Mouse (Mus musculus) liver, adult 2 months (tissue): ENCODE measurements around the gene Cyp51.

Experiments
- CTCF ChIP-seq: fragments of 200-500 bp; IDR thresholded peaks from 2 replicates; pipeline ENCODE4 v1.5.1; 2011; ENCODE audit warnings: low read depth, low read length, control low read depth
- POLR2A ChIP-seq: fragments of 200-500 bp; IDR thresholded peaks from 2 replicates; pipeline ENCODE4 v1.6.1; 2011; ENCODE audit warnings: low read length, control low read depth; ENCODE audit not compliant: insufficient read depth; ENCODE audit errors: extremely low read depth

- TF ChIP-seq POLR2A: no peak
- no peak for TF ChIP-seq CTCF
These were observed 25.5 kb downstream of the Cyp51 start for GRCm38 (mm10) chr5:4079086-4079485.
